Mouse (Mus musculus): ENCODE measurements at regions not wholly inside any gene's neighbourhood (a gene's known extent, or its start where the extent isn't known, plus 50 kb on each side); places are given as distances from the start of the nearest gene placed in this dataset.
A peak's percentile ranks its signal among the peaks of the same experiment; 100 is the strongest.

GRCm38 (mm10) chr9:47433185-47433584 is 96.8 kb upstream of the Cadm1 start:
- no peak for DNase-seq (ENCODE audit: low spot score in 2 of 2)

GRCm38 (mm10) chr9:47434091-47434490 is 95.9 kb upstream of the Cadm1 start:
- DNase-seq (ENCODE audit: low spot score in 2 of 2): no peak

- DNase-seq (ENCODE audit: low spot score in 2 of 2): no peak
Measured at GRCm38 (mm10) chr9:47438976-47439375, 91.0 kb upstream of the Cadm1 start.

- no peak for DNase-seq (ENCODE audit: low spot score in 2 of 2)
Measured at GRCm38 (mm10) chr9:47439506-47439905, 90.5 kb upstream of the Cadm1 start.

- DNase-seq (ENCODE audit: low spot score in 2 of 2): no peak
Measured at GRCm38 (mm10) chr9:47440128-47440527, 89.8 kb upstream of the Cadm1 start.

DNA sequence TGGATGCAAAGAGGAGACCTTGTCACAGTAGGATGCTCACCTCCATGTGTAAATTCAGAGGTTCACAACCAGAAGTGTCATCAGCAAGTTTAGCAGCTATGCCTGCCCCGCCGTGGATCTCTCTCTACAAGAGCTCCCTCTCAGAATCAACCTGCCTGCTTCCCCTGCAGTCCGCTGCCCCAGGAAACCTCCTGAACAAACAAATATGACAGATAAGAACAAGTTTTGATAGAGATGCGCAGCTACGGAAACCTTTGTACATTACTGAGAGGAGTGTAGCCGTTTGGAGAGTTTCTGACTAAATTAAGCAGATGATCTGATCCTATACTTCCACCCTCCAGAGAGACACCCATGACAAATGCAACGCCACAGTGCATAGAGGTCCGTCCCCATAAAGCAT is 88.8 kb upstream of the Cadm1 start:
- no peak for DNase-seq (ENCODE audit: low spot score in 2 of 2)

- DNase-seq (ENCODE audit: low spot score in 2 of 2): no peak
Measured at GRCm38 (mm10) chr9:47444168-47444567, 85.8 kb upstream of the Cadm1 start.

DNA sequence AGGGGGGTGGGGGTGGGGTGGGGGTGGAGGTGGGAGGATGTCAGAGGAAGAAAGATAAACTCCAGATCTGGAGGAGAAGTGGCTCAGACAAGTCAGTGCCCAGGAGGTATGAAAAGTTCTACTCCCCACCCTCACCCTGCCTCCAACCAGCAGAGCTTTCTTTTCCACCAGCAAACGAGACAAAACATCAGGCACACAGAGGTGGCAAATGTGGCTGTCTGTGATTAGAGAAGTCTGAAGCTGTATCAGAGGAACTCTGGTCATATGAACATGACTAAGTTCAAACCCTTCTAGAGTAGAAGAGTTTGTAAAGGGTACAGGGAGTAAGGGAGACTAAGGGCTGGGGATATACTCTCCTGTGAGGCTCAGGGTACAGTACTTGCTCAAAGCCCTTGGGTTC is 85.2 kb upstream of the Cadm1 start:
- DNase-seq (ENCODE audit: low spot score in 2 of 2): no peak

- peak; percentile 28 to 32 for DNase-seq (ENCODE audit: low spot score in 2 of 2)
Measured at GRCm38 (mm10) chr9:47445332-47445731, 84.6 kb upstream of the Cadm1 start.

GRCm38 (mm10) chr9:47452752-47453151 is 77.2 kb upstream of the Cadm1 start:
- no peak for DNase-seq (ENCODE audit: low spot score in 2 of 2)

DNA sequence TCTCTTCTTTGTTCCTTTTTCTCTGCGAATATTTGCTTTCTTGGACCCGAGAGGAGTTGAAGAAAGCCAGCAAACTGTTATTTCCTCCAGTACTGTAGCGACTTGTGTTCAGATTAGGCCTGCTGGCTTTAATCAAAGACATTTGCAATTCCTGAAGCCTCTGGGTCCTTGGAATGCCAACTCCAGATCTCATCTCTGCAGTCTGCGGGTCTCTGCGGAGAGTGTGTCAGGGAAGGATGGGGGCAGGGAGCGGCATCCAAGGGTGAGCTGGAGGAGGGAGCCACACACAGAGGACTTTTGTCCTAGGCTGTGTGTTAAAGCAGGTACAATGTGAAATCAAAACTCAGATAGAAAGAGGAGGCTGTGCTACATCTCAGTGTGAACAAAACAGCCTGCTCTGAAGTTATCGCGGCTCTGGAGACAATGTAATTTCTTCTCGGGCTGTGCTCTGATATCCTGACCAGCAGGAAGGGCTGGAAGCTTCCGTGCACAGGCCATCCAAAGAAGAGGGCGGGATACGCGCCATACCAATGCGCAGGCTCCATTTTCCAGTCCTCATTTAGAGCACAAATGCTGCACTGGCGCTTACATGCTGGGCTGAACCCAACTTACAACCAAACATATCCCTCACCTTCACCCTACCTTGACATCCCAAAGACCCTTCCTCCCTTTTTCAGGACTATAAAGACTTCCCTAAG is 71.1 kb upstream of the Cadm1 start:
- DNase-seq (ENCODE audit: low spot score in 2 of 2): no peak

GRCm38 (mm10) chr9:47459461-47460049 is 70.4 kb upstream of the Cadm1 start:
- DNase-seq (ENCODE audit: low spot score in 2 of 2): no peak

DNA sequence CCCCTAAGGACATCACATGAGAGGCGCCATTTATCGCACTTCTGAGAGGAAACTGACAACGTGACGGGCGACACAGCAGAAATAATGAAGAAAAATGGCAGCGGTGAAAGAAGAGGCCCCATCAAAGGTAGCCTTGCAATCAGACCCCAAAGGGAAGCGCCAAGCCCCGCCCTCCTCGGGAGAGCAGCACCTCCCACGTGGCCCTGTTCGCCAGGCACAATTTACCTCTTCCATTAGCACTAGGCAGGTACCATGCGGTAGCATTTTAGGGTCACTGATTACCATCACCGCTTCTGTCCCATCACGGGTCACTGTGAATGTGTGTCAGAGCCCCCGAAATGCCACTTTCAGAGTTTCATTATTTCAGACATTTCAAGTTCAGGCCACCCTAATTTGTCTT is 69.7 kb upstream of the Cadm1 start:
- no peak for DNase-seq (ENCODE audit: low spot score in 2 of 2)

GRCm38 (mm10) chr9:47461915-47462314 is 68.1 kb upstream of the Cadm1 start:
- no peak for DNase-seq (ENCODE audit: low spot score in 2 of 2)

DNA sequence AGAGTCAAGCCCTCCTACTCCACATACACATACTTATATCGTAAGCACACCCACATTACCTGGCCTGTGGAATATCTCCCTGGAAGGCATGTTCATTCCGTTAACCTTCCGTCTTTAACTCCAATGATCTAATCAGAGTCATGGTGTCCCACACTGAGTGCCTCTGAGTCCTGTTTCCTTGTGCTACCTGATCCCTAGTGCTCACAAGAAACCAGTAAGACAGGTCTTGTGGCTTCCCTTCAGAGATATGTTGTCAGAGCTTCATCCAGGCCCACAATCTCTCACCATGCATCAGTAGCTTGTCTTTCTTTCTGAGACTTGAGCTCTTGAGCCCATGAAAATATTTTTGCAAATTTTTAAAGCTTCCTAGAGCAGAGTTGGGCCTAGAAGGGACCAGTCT is 63.2 kb upstream of the Cadm1 start:
- DNase-seq (ENCODE audit: low spot score in 2 of 2): no peak

DNA sequence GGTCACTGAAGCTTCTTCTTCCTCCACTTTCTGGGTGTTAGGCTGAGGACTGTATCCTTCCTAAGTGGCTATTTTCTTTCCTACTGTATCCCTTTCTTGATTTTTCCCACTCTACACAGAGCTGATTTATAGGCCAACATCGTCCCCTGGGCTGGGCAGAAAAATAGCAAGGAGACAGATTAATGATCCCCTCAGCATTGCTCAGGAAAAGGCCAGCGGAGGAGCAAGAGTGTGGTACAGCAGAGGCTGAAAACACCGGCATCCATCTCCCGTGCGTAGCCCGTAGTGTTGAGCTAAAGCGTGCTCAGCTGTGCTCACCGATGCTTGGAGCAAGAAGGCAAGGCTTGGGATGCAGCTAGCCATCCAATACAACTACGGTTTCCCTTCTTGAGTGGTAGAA is 62.2 kb upstream of the Cadm1 start:
- no peak for DNase-seq (ENCODE audit: low spot score in 2 of 2)

DNA sequence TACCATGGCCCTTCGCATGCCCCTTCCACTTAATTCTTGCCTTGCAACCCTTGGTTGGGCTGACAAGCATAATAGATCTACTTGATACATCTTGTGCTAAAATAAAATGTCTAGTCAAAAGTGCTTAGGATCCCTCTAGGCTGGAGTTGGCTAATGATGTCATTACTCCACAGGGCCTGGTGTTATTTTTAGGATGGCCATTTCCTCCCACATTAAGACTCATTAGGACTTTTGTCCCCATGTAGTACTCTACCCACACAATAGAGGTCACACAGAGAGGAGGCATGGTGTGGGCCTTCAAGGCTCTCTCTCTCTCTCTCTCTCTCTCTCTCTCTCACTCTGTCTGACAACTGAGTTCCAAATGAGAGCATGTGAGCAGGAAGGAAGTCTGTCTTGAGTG is 60.4 kb upstream of the Cadm1 start:
- no peak for DNase-seq (ENCODE audit: low spot score in 2 of 2)

- no peak for DNase-seq (ENCODE audit: low spot score in 2 of 2)
Measured at GRCm38 (mm10) chr9:47470741-47471140, 59.2 kb upstream of the Cadm1 start.

- no peak for DNase-seq (ENCODE audit: low spot score in 2 of 2)
Measured at GRCm38 (mm10) chr9:47471767-47472420, 58.1 kb upstream of the Cadm1 start.

- no peak for DNase-seq (ENCODE audit: low spot score in 2 of 2)
Measured at GRCm38 (mm10) chr9:47473776-47474365, 56.1 kb upstream of the Cadm1 start.

DNA sequence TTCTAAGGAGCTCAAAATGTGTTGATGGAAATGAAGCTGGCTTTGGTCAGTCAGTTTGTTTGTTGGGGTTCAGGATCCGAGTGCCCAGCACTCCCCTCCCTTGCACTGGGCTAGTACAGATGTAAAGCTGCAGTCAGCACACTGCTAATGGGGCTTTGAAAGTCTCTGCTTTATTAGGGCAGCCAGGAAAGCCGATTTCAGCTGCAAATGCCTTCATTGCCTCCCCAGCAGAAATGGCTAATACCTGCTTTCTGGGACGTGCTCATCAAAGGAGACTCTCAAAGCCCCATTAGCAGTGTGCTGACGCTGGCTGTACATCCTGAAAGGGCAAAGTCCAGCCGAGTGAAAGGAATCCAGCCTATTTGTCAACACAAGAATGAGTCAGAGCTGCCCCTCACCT is 55.2 kb upstream of the Cadm1 start:
- DNase-seq (ENCODE audit: low spot score in 2 of 2): no peak

- DNase-seq (ENCODE audit: low spot score in 2 of 2): no peak
Measured at GRCm38 (mm10) chr9:47477889-47478288, 52.1 kb upstream of the Cadm1 start.
